Mouse (Mus musculus): ENCODE measurements around the gene Kcne2.

The Kcne2 gene

GRCm38 (mm10) chr16:92309126-92309525 lies 16.9 kb downstream of the Kcne2 start:
- DNase-seq (ENCODE audit: low read depth in 1 of 2, low spot score in 2 of 2), result no peak

GRCm38 (mm10) chr16:92313953-92314741 lies 22.0 kb downstream of the Kcne2 start:
- DNase-seq (ENCODE audit: low read depth in 1 of 2, low spot score in 2 of 2), result no peak

GRCm38 (mm10) chr16:92316049-92316738 lies 24.0 kb downstream of the Kcne2 start:
- no peak for DNase-seq (ENCODE audit: low read depth in 1 of 2, low spot score in 2 of 2)

GRCm38 (mm10) chr16:92319353-92320109 lies 27.3 kb downstream of the Kcne2 start:
- peak; percentile 9 to 24 for DNase-seq (ENCODE audit: low read depth in 1 of 2, low spot score in 2 of 2)

GRCm38 (mm10) chr16:92320361-92320760 lies 28.2 kb downstream of the Kcne2 start:
- no peak for DNase-seq (ENCODE audit: low read depth in 1 of 2, low spot score in 2 of 2)

- DNase-seq (ENCODE audit: low read depth in 1 of 2, low spot score in 2 of 2), result no peak
Observed at GRCm38 (mm10) chr16:92321341-92321740, 29.2 kb downstream of the Kcne2 start, which contains the start of gene Fam243. TSS of gene Fam243 (minus strand) at chr16:92321441.

- no peak for DNase-seq (ENCODE audit: low read depth in 1 of 2, low spot score in 2 of 2)
Observed at GRCm38 (mm10) chr16:92324309-92325061, 32.3 kb downstream of the Kcne2 start.

- no peak for DNase-seq (ENCODE audit: low read depth in 1 of 2, low spot score in 2 of 2)
Observed at GRCm38 (mm10) chr16:92325062-92325406, 32.8 kb downstream of the Kcne2 start.

- DNase-seq (ENCODE audit: low read depth in 1 of 2, low spot score in 2 of 2), result no peak
Observed at GRCm38 (mm10) chr16:92327911-92328310, 35.7 kb downstream of the Kcne2 start.

GRCm38 (mm10) chr16:92330966-92331365 lies 38.8 kb downstream of the Kcne2 start:
- no peak for DNase-seq (ENCODE audit: low read depth in 1 of 2, low spot score in 2 of 2)

GRCm38 (mm10) chr16:92334600-92334999 lies 42.4 kb downstream of the Kcne2 start:
- DNase-seq (ENCODE audit: low read depth in 1 of 2, low spot score in 2 of 2), result no peak

- DNase-seq (ENCODE audit: low read depth in 1 of 2, low spot score in 2 of 2), result peak in 1 of 2 experiments; percentile 14
Observed at GRCm38 (mm10) chr16:92336280-92336679, 44.1 kb downstream of the Kcne2 start.

GRCm38 (mm10) chr16:92340612-92341511 lies 48.7 kb downstream of the Kcne2 start:
- DNase-seq (ENCODE audit: low read depth in 1 of 2, low spot score in 2 of 2), result peak in 1 of 2 experiments; percentile 1

- DNase-seq (ENCODE audit: low read depth in 1 of 2, low spot score in 2 of 2), result no peak
Observed at GRCm38 (mm10) chr16:92345177-92345576, 53.0 kb downstream of the Kcne2 start.

- no peak for DNase-seq (ENCODE audit: low read depth in 1 of 2, low spot score in 2 of 2)
Observed at GRCm38 (mm10) chr16:92346297-92346916, 54.2 kb downstream of the Kcne2 start.

All from monocyte, adult 2 months (primary cell).